Mouse (Mus musculus) induced T-regulatory cell, adult 2 months (primary cell): Measurements from ENCODE around the gene Synj1.

Experiments used
- DNase-seq: peaks from one replicate; pipeline ENCODE4 v3.0.0-alpha.2; 2012; ENCODE audit warnings: low read depth

Gene Synj1

GRCm38 (mm10) chr16:91009942-91010529 lies 1.1 kb downstream of the Synj1 start:
- DNase-seq = peak; percentile 67

GRCm38 (mm10) chr16:91004915-91005538 lies 6.1 kb downstream of the Synj1 start:
- DNase-seq = no peak

DNA sequence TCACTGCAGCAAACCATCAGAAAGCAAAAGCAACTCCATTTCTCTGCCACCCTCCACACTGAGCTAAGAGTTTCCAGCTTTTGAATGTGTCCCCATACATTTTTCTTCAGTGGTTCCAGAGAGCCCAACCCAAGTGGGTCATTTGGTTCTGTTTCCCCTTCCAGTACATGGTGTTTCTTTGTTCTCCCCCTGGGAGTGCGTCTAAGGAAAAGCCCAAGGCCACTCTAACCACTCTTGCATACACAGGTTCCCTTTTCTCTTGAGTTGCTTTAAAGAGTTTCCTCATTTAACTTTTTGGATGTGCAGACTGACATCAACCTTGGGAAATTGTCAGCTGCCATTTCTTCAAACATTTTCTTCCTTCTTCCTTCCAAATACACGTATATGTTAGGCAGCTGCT lies 10.0 kb downstream of the Synj1 start:
- DNase-seq = no peak

DNA sequence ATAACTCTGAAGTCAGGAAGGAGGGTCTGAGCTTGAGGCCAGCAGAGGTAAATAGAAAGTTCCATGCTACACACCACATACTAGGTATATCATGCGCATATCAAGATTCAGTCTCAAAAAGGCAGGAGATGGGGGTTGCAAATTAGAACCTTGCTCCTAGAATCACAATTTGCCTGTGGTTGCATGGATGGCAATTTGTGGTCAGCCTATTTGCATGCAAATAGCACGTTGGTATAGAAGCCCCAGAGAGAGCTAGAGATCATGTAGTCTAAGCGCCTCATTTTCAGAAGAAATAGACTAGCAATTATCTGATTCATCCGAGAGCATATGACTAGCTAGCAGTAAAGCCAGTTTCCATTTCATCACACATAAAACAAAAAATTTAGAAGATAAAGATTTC lies 11.3 kb downstream of the Synj1 start:
- no peak for DNase-seq

- DNase-seq = peak; percentile 21
Observed at GRCm38 (mm10) chr16:90997822-90998221, 13.3 kb downstream of the Synj1 start.

DNA sequence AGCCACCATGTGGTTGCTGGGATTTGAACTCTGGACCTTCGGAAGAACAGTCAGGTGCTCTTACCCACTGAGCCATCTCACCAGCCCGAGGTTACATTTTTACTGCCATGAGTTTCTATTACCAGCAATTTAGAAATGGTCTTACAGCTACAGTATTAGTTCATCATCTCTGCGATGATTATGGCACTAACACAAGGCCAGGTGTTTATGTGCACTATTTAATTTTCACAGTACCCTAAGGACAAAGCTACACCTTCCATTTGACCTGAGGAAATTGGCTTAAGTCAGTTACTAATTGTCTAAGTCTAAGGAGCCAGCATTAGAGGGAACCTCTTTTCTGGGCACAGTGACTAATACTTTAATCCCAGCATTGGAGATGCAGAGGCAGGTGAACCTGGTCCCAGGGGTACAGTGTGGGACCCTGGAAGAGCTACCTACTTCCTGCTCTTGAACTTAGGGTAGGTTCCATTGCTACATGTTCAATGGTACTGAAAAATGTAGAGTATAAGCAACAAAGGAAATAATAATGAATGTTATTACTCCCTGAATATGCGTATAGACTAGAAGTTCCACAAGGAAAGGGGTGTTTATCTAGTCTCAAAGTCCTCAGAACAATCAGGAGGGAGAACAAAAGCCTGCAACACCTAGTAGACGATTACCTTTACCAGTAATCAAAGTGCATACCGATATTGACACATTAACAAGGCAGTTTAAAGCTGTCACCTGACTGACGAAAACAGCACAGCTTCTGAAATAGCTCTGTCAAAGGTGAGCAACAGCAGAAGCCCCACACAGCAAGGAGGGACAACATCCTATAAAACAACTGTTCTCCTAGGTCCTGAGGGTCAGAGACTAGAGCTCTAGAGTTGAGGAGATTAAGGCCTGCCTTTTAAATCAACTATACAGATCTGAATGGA lies 14.5 kb downstream of the Synj1 start:
- no peak for DNase-seq

GRCm38 (mm10) chr16:90995498-90995897 lies 15.6 kb downstream of the Synj1 start:
- DNase-seq = no peak

- no peak for DNase-seq
Observed at GRCm38 (mm10) chr16:90995023-90995422, 16.1 kb downstream of the Synj1 start.

DNA sequence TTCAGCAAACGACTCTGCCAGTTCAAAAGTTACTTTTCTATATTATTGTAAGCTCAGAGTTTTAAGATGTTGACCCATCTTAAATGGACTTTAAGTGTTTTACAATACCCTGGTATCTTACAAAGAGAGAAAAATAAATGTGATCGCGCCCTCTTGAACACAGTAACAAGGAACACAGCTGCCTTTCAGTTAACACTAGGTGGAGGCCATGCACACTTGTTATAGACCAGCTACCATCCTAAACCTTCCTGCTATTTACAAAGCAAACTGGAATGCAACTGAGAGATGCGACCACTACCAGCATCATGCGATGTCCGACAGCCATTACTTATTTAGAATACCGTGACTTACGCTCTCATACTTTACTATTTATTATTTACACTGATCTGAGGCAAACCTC lies 21.9 kb downstream of the Synj1 start:
- DNase-seq = no peak

GRCm38 (mm10) chr16:90988665-90989064 lies 22.4 kb downstream of the Synj1 start:
- no peak for DNase-seq

DNA sequence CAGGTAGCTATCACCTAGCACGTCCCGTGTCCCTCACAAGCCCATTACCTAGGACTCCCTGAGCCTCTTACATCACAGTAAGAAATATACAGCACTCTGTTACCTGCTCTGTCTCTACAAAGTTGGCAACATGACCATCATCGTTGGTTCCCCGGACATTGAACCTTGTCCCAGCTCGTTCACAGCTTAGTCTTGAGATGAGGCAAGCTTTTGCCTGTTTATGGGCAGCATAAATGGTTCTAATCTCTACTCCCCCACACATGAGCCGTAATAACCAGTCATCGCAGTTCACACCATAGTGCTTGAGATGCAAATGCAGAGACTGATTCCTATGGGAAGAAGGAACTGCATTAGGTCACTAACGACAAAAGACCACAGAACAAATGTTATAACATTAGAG lies 23.1 kb downstream of the Synj1 start:
- no peak for DNase-seq

- DNase-seq = no peak
Observed at GRCm38 (mm10) chr16:90971004-90971403, 40.1 kb downstream of the Synj1 start.

GRCm38 (mm10) chr16:90966241-90966640 lies 44.9 kb downstream of the Synj1 start:
- DNase-seq = no peak

GRCm38 (mm10) chr16:90964302-90964701 lies 46.8 kb downstream of the Synj1 start:
- DNase-seq = no peak

- DNase-seq = no peak
Observed at GRCm38 (mm10) chr16:90963866-90964265, 47.2 kb downstream of the Synj1 start.

DNA sequence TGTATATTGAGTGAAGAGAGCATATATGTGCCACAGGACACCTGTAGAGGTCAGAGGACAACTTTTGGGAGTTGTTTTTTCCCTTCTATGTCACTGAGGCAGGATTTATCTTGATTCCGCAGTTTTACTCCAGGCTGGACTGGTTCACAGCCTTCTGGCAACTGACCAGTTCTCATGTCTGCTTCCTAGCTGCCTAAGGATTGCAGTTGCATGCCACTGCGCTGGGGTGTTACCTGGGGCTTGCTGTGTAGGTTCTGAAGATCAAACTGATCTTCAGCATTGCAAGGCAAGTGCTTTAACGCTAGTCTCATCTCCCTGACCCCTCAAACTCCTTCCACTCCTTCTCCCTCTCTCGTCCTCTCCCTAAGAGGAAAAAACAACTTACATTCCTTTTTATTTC lies 47.9 kb downstream of the Synj1 start:
- no peak for DNase-seq

GRCm38 (mm10) chr16:90958301-90959085 lies 52.6 kb downstream of the Synj1 start:
- DNase-seq = no peak

- DNase-seq = no peak
Observed at GRCm38 (mm10) chr16:90955494-90955893, 55.6 kb downstream of the Synj1 start.

DNA sequence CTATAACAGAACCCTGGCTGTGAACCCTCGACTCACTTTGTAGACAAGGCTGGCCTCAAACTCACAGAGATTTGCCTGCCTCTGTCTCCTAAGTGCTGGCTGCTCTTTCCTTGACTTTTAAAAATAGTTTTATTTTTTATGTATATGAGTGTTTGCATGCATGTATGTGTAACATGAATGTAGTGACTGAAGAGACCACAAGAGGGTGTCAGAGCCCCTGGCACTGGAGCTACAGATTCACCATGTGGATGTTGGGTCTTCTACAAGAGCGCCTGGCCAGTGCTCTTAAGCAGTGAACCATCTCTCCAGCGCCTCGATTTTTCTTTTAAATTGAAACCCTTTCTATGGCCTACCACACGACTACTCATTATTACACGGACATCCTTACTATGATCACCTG lies 57.3 kb downstream of the Synj1 start:
- DNase-seq = peak; percentile 46

DNA sequence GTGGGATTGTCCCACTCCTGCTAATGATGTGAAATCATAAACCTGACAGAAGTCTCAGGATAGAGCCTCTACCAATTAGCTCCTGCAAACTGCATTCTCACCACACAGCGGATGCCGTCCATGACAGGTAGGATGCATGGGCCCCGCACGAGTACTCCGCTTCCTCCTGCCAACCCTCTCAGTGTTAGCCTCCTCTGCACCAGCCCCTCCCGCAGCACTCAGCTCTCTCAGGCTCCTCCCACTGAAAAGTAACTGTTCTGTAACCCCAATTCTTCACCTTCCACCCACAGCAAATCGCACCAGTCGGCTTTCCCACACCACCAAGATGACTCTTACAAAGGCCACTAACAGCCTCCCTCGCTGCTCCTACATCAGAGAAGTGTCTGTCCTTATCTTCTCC lies 58.0 kb downstream of the Synj1 start:
- no peak for DNase-seq

- no peak for DNase-seq
Observed at GRCm38 (mm10) chr16:90950354-90950963, 60.6 kb downstream of the Synj1 start.

GRCm38 (mm10) chr16:90946977-90947376 lies 64.1 kb downstream of the Synj1 start:
- DNase-seq = no peak
